Mouse (Mus musculus) ES-E14 (cell line): ENCODE measurements around the gene Jph4. TPM values are rescaled to one million over a fixed set of nuclear protein-coding genes. Genes with fewer than 3 reads are reported as not detected.

Experiments used
- DNase-seq: peaks from one replicate; pipeline ENCODE4 v3.0.0-alpha.2; 2013; ENCODE audit warnings: low read depth, low spot score
- H3K27ac ChIP-seq: 2 replicates; pipeline ENCODE4 v1.5.1; 2012; ENCODE audit warnings: low read depth, mild to moderate bottlenecking, low read length, moderate library complexity, mixed read lengths; ENCODE audit not compliant: poor library complexity, insufficient read depth, severe bottlenecking
- H3K36me3 ChIP-seq: 2 replicates; pipeline ENCODE4 v1.6.1; 2012; ENCODE audit warnings: mild to moderate bottlenecking, low read length, moderate library complexity, mixed read lengths; ENCODE audit not compliant: control insufficient read depth, poor library complexity, insufficient read depth, severe bottlenecking
- H3K4me1 ChIP-seq, 2 experiments: fragments of 150-350 bp in 1 of 2; sonication (generic) in 1 of 2; 2 replicates each; pipeline ENCODE4 v1.6.1; 2012; ENCODE audit warnings: low read length in 2 of 2, mild to moderate bottlenecking in 1 of 2, mixed read lengths in 1 of 2; ENCODE audit not compliant: control insufficient read depth in 2 of 2, insufficient read depth in 2 of 2, poor library complexity in 1 of 2
- H3K4me3 ChIP-seq, 2 experiments: fragments of 150-350 bp in 1 of 2; sonication (generic) in 1 of 2; 2 replicates each; pipeline ENCODE4 v1.5.1; 2012; ENCODE audit warnings: low read length in 2 of 2, low read depth in 1 of 2, mild to moderate bottlenecking in 1 of 2, mixed read lengths in 1 of 2; ENCODE audit not compliant: insufficient read depth in 1 of 2, poor library complexity in 1 of 2, severe bottlenecking in 1 of 2
- H3K9ac ChIP-seq: 2 replicates; pipeline ENCODE4 v1.6.1; 2012; ENCODE audit warnings: low read depth, mild to moderate bottlenecking, low read length, mixed read lengths; ENCODE audit not compliant: poor library complexity, insufficient read depth, severe bottlenecking
- H3K9me3 ChIP-seq: fragments of 150-350 bp; sonication (generic); 2 replicates; pipeline ENCODE4 v1.6.1; 2012; ENCODE audit warnings: low read depth, mild to moderate bottlenecking, low read length; ENCODE audit not compliant: control insufficient read depth, insufficient read depth
- CHD2 ChIP-seq: IDR thresholded peaks from 2 replicates; pipeline ENCODE4 v1.6.1; 2014; ENCODE audit warnings: mild to moderate bottlenecking, low read depth, low read length, inconsistent platforms
- HCFC1 ChIP-seq: IDR thresholded peaks from 2 replicates; pipeline ENCODE4 v1.6.1; 2012; ENCODE audit warnings: low read length, inconsistent platforms, borderline replicate concordance; ENCODE audit not compliant: insufficient read depth
- MAFK ChIP-seq: IDR thresholded peaks from 2 replicates; pipeline ENCODE4 v1.6.1; 2014; ENCODE audit warnings: mild to moderate bottlenecking, low read depth, low read length, inconsistent platforms; ENCODE audit not compliant: insufficient read depth
- ZC3H11A ChIP-seq: IDR thresholded peaks from 2 replicates; pipeline ENCODE4 v1.6.1; 2012; ENCODE audit warnings: low read depth, mild to moderate bottlenecking, inconsistent platforms, low read length, borderline replicate concordance
- ZNF384 ChIP-seq: IDR thresholded peaks from 2 replicates; pipeline ENCODE4 v1.6.1; 2012; ENCODE audit warnings: low read depth, low read length, inconsistent platforms
- in situ Hi-C, 2 experiments: fragments of 600-800 bp; cut with MboI; formaldehyde crosslinking; loops; one replicate each; pipeline ENCODE4 v1.15.1; 2025; ENCODE audit warnings: low sequenced_read_pairs in 2 of 2, inconsistent platforms in 1 of 2; ENCODE audit not compliant: unreplicated experiment in 2 of 2
- total RNA-seq: library from RNA; depleted of rRNA; stranded (reverse); fragments of 300-350 nt; gene quantifications from 2 replicates; pipeline ENCODE4 v1.2.3, GENCODE M21; 2012

The Jph4 gene
- total RNA-seq, 1 experiment = 1.7 TPM

- Histone ChIP-seq H3K27ac (peak within 1 kb of the TSS; percentile 29; the same call in 1 of the 2 replicates), H3K4me1 (peaks cover 0 to 21% of the 10 kb centered on the region in 2 experiments; a peak in 1 of 4 replicates)
Observed at GRCm38 (mm10) chr14:55105836-55106809, 10.6 kb downstream of the Jph4 start, which contains the start of gene Ap1g2. TSS of gene Ap1g2 (minus strand) at chr14:55106593.

GRCm38 (mm10) chr14:55105386-55105785 lies 11.3 kb downstream of the Jph4 start:
- peak overlapping the region in 1 of 2 experiments; percentile 68; a peak in 2 of 4 replicates for H3K4me3 ChIP-seq
- in situ Hi-C loops = no loop called here
- H3K27ac ChIP-seq = no peak overlapping the region
- TF ChIP-seq MAFK (no peak), ZNF384 (no peak), CHD2 (no peak), ZC3H11A (no peak), HCFC1 (no peak)
- no peaks in the 10 kb centered on the region for H3K9me3 ChIP-seq
- H3K9ac ChIP-seq = peak overlapping the region; percentile 4; the same call in 1 of the 2 replicates
- H3K4me1 ChIP-seq = peaks cover 0 to 27% of the 10 kb centered on the region in 2 experiments; a peak in 1 of 4 replicates
- DNase-seq = no peak
- H3K36me3 ChIP-seq = peaks cover 6% of the 10 kb centered on the region; the same call in 1 of the 2 replicates

More at GRCm38 (mm10) chr14:55105836-55106809, 10.6 kb downstream of the Jph4 start, which contains the start of gene Ap1g2:
- Histone ChIP-seq H3K9ac (peak within 1 kb of the TSS; percentile 72), H3K36me3 (peaks cover 6% of the 10 kb centered on the region; the same call in 1 of the 2 replicates), H3K4me3 (peak within 1 kb of the TSS; percentile 68 to 72), H3K9me3 (no peaks in the 10 kb centered on the region)
- no peak for TF ChIP-seq CHD2
- TF ChIP-seq ZNF384 = no peak
- no peak for TF ChIP-seq HCFC1
- TF ChIP-seq ZC3H11A = no peak
- no peak for TF ChIP-seq MAFK
- DNase-seq = peak; percentile 88
- in situ Hi-C loops = no loop called here

GRCm38 (mm10) chr14:55104365-55104764 lies 12.4 kb downstream of the Jph4 start:
- no peak for DNase-seq
- in situ Hi-C loops = loop anchor here in 1 of 2 experiments (5.0 kb wide), 1 partner anchor 77 kb away; no protein-coding TSS in a partner anchor
- Histone ChIP-seq H3K9ac (no peak overlapping the region), H3K27ac (no peak overlapping the region), H3K36me3 (peaks cover 6% of the 10 kb centered on the region; the same call in 1 of the 2 replicates), H3K9me3 (no peaks in the 10 kb centered on the region), H3K4me1 (peaks cover 0 to 26% of the 10 kb centered on the region in 2 experiments; a peak in 1 of 4 replicates), H3K4me3 (no peak overlapping the region)
- TF ChIP-seq CHD2 = no peak
- TF ChIP-seq ZC3H11A = no peak
- no peak for TF ChIP-seq ZNF384
- TF ChIP-seq MAFK = no peak
- no peak for TF ChIP-seq HCFC1

GRCm38 (mm10) chr14:55102253-55102785 lies 14.4 kb downstream of the Jph4 start:
- DNase-seq = no peak
- Histone ChIP-seq H3K9ac (no peak overlapping the region), H3K4me3 (no peak overlapping the region), H3K9me3 (no peaks in the 10 kb centered on the region), H3K36me3 (peaks cover 11% of the 10 kb centered on the region; the same call in 1 of the 2 replicates), H3K27ac (no peak overlapping the region), H3K4me1 (peaks cover 2 to 25% of the 10 kb centered on the region in 2 experiments; a peak in 1 of 4 replicates)
- in situ Hi-C loops = loop anchor here in 1 of 2 experiments (5.0 kb wide), 1 partner anchor 75 kb away; no protein-coding TSS in a partner anchor
- TF ChIP-seq ZC3H11A = no peak
- TF ChIP-seq MAFK = no peak
- TF ChIP-seq HCFC1 = no peak
- no peak for TF ChIP-seq ZNF384
- TF ChIP-seq CHD2 = no peak
